Mouse (Mus musculus): ENCODE measurements at regions not wholly inside any gene's neighbourhood (a gene's known extent, or its start where the extent isn't known, plus 50 kb on each side); places are given as distances from the start of the nearest gene placed in this dataset.
A peak's percentile ranks its signal among the peaks of the same experiment; 100 is the strongest.
"Not testable (repeated sequence)": the region's sequence is repeated elsewhere in the genome, so short reads cannot be mapped to it uniquely, and the experiment has no call there.

GRCm38 (mm10) chr3:31603237-31603636 is 293.1 kb upstream of the Slc7a14 start:
- peak; percentile 34 to 71 for DNase-seq (ENCODE audit: low spot score in 2 of 2)

GRCm38 (mm10) chr3:31596581-31596980 is 286.4 kb upstream of the Slc7a14 start:
- not testable (repeated sequence) for DNase-seq (ENCODE audit: low spot score in 2 of 2)

- DNase-seq (ENCODE audit: low spot score in 2 of 2): no peak
These were observed 275.8 kb upstream of the Slc7a14 start for GRCm38 (mm10) chr3:31585971-31586370.

- no peak for DNase-seq (ENCODE audit: low spot score in 2 of 2)
These were observed 263.7 kb upstream of the Slc7a14 start for GRCm38 (mm10) chr3:31573849-31574248.

Measured in spleen, postnatal 10 days (tissue).